ENCODE assay signal across 9 mouse cellular contexts in genomic region chrX:143482866-143483265, GRCm38 (mm10). TPM values are rescaled to one million over a fixed set of nuclear protein-coding genes. Genes with fewer than 3 reads are reported as not detected.
DNase-seq lines count a peak whose midpoint lies in the region; ATAC-seq and TF ChIP-seq lines count a peak whose summit lies in the region.
"Had no signal": no experiment of that assay in that cellular context is flagged by ENCODE, and none has a peak within 500 bp of the region (broad histone marks: within the 10 kb centered on the region; RNA-seq: fewer than 3 reads in every experiment).

No protein-coding gene starts in this region.

- peak; percentile 100 for ATAC-seq in hindbrain, postnatal 0 days

- WGBS in hindbrain, postnatal 0 days: 71% methylated on average over 3 of the region's 3 CpGs

- H3K36me3 ChIP-seq in hindbrain, postnatal 0 days (ENCODE audit: insufficient read depth, low read length): no peaks in the 10 kb centered on the region

- TF ChIP-seq CTCF in hindbrain, postnatal 0 days (IDR thresholded peaks at IDR 0.05; ENCODE audit: low read depth): no peak

- no peak overlapping the region for H3K27ac ChIP-seq in hindbrain, postnatal 0 days

- intact Hi-C loops in gastrocnemius, postnatal 14 days (cut with DNase I; ENCODE audit: low total_unique reads): no loop called here

- H3K9me3 ChIP-seq in hindbrain, postnatal 0 days (ENCODE audit: low read length): no peaks in the 10 kb centered on the region

- H3K27me3 ChIP-seq in hindbrain, postnatal 0 days (ENCODE audit: insufficient read depth, low read length): no peaks in the 10 kb centered on the region

- no peak overlapping the region for H3K4me3 ChIP-seq in hindbrain, postnatal 0 days (ENCODE audit: low read length)
- H3K4me3 ChIP-seq: erythroblast, embryonic 14.5 days had no signal

- H3K9ac ChIP-seq in hindbrain, postnatal 0 days (replicated peaks; ENCODE audit: low read length): no peak overlapping the region

- no peak overlapping the region for H3K4me2 ChIP-seq in hindbrain, postnatal 0 days (ENCODE audit: low read depth, low read length)

- no peaks in the 10 kb centered on the region for H3K4me1 ChIP-seq in hindbrain, postnatal 0 days (ENCODE audit: insufficient read depth, low read length)

- peak; percentile 96 for DNase-seq in T-cell, adult 2 months (ENCODE audit: low spot score)
- DNase-seq in embryo, embryonic 11 days: peak; percentile 100
- peak; percentile 98 for DNase-seq in gastrocnemius, postnatal 14 days
- peak; percentile 100 for DNase-seq in hindbrain, postnatal 0 days (ENCODE audit: low spot score)
- DNase-seq in left cerebral cortex, adult 11 months (ENCODE audit: low spot score): peak; percentile 100
- peak; percentile 100 for DNase-seq in lung, postnatal 14 days
- peak; percentile 100 for DNase-seq in retina, embryonic 14.5 days (ENCODE audit: low spot score)
- DNase-seq in thymus, postnatal 4 days: peak; percentile 97

RNA-seq across cellular contexts. Expression of gene Pak3, which starts 35.5 kb away (rescaled TPM):
- total RNA-seq in gastrocnemius, postnatal 14 days (2021): 1 to 10 TPM; 2.3 TPM
- total RNA-seq in hindbrain, postnatal 0 days (2014; rRNA removed): 188 and 195 TPM in 2 replicates
- polyA plus RNA-seq in hindbrain, postnatal 0 days (2015; fragmentation: Nextera tagmentation; extraction: Ambion mirVana): 207 and 224 TPM in 2 replicates
- polyA plus RNA-seq: erythroblast, embryonic 14.5 days had no signal

Comparison
In these comparisons a context has a peak if more than half of its experiments do, and no peak if none do; other contexts are left out.
1. RNA of gene Pak3, which starts 35.5 kb away (total RNA-seq): 188 to 195 TPM in hindbrain, postnatal 0 days; 2.3 TPM in gastrocnemius, postnatal 14 days; every median in the first group is over 10 times any median in the second.
2. Peak in every context shown above with its lines, with median percentiles within 50 percentile points of each other: DNase-seq.